Mouse (Mus musculus): ENCODE results near the gene Adam30.

The Adam30 gene

DNA sequence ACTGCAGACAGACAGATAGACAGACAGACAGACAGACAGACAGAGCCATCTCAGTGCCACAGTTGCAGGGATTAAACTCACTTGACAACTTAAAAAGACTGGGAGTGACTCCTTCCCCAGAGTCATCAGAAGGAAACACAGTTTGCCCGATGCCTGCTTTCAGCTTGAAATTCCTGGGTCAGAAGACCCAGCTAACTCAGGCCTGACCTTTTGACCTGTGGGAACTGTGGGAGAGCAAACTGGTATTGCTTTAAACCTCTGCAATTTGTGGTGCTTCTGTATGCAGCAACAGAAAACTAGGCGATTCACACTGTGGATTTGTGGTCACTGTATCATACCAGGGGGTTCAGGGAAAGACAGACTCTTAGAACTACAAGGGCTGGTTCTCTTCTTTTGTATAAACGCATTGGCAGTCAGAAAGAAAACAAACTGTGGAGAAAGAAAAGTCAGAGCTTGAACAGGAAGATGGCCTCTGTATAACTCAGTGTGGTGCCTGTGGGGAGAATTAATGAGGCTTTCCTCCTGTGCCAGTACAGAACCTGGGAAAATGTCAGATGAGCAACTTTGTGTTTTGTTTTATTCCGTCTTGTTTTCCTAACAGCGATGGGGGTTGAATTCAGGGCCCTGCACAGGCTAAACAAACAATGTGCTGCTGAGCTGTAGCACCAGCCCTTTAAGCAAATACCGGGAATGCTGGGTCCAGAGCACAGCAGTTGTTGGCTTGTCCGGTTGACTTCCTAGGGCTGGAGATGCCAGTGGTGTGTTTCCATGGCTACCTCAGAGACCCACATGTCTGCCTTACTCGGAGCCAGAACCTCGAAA lies 37.5 kb downstream of the Adam30 start:
- no peak for DNase-seq

DNA sequence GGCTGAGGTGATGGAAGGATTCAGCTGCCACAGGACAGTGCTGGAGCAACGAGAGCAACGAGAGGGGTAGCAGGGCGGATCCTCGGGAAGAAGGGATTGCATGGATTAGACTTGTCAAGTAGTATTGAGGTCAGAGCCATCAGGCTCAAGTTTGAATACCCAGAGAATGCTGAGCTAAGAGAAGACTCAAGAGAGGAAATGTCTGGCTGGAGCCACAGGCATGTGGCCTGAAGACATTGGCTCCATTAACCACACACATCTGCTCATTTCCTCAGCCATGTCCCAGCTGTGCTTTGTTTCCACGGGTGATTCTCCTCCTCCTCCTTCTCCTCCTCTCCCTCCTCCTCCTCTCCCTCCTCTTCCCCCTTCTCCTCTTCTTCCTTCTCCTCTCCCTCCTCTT lies 39.3 kb downstream of the Adam30 start:
- DNase-seq = no peak

DNA sequence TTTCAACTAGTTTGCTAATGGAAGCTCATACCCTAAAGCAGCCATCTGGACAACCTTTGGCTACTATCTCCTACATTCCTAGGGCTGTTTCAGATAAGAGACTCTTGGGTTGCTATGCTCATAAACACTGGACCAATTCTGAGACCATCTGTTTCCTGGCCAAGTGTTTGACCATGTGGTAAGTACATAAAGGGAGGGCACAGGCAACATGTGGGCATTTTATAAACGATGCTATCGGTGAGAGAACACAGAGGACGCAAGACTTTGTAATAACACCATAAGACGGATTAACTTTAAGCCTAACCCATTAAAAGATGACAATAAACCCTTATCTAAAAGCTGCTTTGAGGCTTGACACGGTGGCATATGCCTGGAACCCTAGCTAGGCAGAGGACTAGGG lies 42.9 kb downstream of the Adam30 start:
- DNase-seq = no peak

DNA sequence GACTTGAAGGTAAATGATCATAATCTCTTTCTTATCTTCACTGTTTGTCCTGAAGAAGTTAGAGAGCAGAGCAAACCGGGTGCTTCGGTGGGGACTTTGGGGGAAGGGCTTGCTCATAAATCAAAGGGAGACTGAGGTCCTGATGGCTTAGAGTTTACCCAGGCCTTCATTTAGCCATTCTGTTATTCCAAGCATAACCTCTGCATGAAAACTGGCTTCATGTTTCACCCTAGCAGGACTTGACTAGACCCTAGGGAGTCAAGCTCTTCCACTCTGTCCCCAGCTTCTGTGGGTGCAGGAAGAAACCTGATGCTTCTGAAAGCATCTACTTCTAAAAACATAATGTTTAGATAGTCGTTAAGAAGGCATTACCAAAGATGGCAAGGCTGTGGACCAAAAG lies 46.5 kb downstream of the Adam30 start:
- DNase-seq = no peak

DNA sequence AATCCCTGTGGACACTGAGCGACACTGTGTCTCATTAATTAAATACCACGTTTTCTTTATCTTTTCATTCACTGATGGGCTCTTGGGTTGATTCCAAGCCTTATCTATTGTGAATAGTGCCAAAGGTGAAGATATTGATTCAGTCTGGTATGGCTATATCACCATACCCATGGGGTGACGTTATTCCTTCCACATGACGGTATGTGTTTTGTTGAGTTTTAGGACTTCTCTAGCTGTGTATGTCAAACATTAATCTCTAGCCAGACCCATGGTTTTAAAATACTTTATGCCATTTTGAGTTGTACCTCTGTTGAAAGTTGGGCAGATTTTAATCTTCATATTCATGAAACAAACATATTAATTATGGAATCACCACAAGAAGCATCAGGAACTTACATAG lies 48.7 kb downstream of the Adam30 start:
- DNase-seq = no peak

DNA sequence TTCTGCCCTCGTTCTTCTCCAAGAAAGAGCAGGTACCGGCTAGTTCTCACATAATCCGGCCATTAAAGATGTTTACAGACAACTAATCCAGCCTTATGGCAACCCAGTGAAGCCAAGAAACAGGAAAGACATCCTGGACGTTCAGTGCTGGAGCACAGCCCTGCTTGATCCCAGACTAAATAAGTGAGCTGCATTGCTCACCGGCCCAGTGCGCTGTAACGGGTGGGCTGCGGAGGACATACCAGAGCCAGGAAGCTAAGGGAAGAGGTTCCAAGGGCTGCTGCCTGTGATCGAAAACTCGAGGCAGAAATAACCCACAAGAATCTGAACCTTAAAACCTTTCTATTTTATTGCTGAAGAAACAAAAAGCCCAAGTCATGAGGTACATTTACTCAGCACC lies 50.4 kb downstream of the Adam30 start:
- no peak for DNase-seq

DNA sequence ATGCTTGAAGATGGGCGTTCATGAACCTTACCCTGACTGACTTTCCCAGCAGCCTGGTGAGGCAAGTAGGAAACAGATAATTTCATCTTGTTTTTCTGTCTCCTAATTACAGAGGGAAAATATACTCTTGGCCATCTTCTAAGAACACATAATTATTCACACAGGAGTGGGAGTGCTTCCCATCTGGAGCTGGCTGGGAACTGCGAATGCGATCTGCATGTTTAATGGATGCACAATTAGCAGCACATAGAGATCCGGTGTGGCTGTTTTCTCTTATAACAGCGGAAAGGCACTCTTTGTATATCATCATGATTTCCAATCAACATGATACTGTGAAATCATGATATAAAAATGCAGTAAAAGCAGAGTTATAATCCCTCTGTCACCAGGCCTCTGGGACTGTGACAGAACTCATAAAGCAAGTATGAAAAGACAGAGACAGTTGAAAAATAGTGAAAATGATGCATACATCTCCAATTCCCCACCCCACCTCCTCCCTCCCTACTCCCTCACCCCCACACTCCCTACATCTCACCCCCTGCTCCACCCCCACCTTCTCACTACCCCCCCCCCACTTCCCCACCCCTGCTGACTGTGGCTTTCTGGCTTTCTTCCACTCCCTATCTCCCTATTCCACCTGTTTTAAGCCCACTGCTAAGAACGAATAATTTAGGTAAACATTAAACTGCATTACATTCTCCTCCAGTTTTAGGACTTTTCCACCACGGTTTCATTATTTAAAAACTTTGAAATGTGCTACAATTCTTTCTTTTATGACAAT lies 51.1 kb downstream of the Adam30 start:
- DNase-seq = no peak
